Mouse (Mus musculus): ENCODE results near the gene Tbxa2r.

The Tbxa2r gene

GRCm38 (mm10) chr10:81299585-81300351, 28.8 kb upstream of the Tbxa2r start:
- no peak for DNase-seq (ENCODE audit: low spot score in 2 of 2)

DNA sequence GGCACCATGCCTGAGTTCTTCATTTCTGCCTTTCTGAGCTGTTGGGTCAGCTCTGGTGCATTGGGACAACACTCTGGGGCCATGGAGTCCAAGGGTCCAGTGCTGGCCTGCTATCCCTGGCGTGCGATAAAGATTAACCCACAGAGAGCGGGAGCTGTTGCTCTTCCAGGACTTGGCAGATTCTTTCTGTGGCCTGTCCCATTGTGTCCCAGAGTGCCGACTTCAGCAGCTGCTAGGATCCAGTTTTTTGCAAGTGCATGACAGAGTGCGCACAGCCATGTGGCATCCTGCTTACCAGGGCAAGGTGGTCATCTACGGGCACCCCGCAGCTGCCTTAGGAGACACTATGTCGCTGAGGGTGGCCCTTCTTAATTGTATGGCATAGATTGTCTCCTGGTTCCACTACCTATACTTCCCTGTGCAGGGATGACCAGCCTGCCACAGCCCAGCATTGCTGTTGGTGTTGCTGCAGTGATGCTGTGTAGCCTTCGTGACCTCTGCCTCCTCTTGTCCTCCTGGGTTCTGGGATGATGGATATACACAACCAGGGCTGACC, 28.1 kb upstream of the Tbxa2r start:
- no peak for DNase-seq (ENCODE audit: low spot score in 2 of 2)

GRCm38 (mm10) chr10:81301321-81301720, 27.2 kb upstream of the Tbxa2r start:
- DNase-seq (ENCODE audit: low spot score in 2 of 2), result no peak

- no peak for DNase-seq (ENCODE audit: low spot score in 2 of 2)
Measured at GRCm38 (mm10) chr10:81302288-81302687, 26.2 kb upstream of the Tbxa2r start.

DNA sequence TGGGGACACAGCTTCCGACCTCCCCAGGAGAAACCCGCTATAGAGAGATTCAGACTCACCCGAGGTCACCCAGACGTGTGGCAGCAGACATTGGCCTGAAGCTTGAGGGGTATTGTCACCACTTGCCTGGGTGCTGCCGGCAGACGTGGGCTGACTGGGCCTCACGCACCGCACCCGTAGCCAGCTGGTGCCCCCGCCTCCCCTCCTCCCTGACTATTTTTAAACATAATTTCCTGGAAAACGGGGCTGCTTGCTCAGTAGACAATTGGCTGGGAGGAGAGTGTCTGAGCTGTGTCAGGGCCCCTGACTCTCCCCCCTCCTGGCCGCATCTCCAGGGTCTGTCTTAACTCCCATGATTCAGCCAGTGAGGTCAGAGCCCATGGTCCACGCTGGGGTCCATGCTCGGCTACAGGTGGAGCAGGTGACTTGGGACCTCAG, 25.7 kb upstream of the Tbxa2r start:
- DNase-seq (ENCODE audit: low spot score in 2 of 2), result no peak

- DNase-seq (ENCODE audit: low spot score in 2 of 2), result no peak
Measured at GRCm38 (mm10) chr10:81303258-81303657, 25.3 kb upstream of the Tbxa2r start.

GRCm38 (mm10) chr10:81303761-81304160, 24.8 kb upstream of the Tbxa2r start:
- DNase-seq (ENCODE audit: low spot score in 2 of 2), result no peak

GRCm38 (mm10) chr10:81304597-81305238, 23.8 kb upstream of the Tbxa2r start:
- DNase-seq (ENCODE audit: low spot score in 2 of 2), result no peak

- no peak for DNase-seq (ENCODE audit: low spot score in 2 of 2)
Measured at GRCm38 (mm10) chr10:81305663-81306062, 22.9 kb upstream of the Tbxa2r start.

GRCm38 (mm10) chr10:81306173-81306668, 22.3 kb upstream of the Tbxa2r start:
- no peak for DNase-seq (ENCODE audit: low spot score in 2 of 2)

- no peak for DNase-seq (ENCODE audit: low spot score in 2 of 2)
Measured at GRCm38 (mm10) chr10:81306837-81307682, 21.5 kb upstream of the Tbxa2r start.

DNA sequence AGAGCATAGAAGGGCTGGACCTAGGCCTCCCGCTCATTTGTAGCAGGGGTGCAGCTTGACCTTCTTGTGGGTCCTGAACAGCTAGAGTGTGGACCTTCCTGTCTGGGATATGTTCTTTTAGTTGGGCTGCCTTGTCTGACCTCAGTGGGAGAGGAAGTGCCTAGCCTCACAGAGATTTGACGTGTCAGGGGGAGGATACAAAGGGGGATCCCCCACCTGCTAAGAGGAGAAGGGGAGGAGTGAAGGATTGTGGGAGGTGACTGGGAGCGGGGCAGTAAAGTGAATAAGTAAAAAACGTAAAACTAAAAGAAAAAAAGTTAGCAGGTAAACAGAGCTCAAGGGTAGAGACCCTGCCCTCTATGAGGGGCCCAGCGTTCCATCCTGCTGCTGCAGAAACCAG, 19.0 kb upstream of the Tbxa2r start:
- no peak for DNase-seq (ENCODE audit: low spot score in 2 of 2)

DNA sequence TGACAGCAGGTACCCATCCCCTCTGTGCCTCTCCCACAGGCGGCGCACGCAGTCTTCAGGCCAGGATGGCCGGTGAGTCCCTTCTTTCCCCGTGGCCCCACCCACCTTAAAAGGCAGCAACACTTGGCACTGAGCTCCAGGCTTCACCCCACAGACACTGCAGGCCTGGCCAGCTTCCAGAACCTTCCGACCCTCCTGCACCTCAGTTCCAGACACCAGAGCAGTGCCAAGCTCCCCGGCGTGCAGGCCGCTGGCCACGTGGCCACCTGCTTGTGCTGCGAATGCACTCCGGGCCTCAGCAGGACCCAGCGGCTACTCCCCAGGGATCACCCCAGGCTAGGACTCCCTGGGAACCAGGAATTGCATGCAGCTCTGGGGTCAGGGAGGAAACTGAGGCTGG, 14.9 kb upstream of the Tbxa2r start:
- no peak for DNase-seq (ENCODE audit: low spot score in 2 of 2)

GRCm38 (mm10) chr10:81314201-81314600, 14.3 kb upstream of the Tbxa2r start:
- DNase-seq (ENCODE audit: low spot score in 2 of 2), result no peak

DNA sequence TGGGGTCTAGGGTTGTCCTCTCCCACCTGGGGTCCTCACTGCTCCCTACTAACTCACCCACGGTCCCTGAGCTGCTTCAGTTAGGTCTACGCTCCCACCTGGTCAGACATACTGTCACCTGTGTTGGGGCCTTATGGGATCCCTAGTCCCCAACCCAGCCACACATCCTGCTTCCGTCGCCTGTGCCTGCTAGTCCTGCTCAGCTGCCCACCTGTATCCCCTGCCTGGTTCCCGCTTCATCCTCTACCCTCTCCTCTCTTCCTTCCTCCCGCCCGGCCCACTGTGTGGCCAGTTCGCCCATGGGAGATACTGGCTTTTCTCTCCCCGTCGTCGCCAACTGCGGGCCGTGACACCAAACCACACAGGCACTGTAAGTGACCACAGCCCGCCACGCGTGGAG, 12.9 kb upstream of the Tbxa2r start:
- DNase-seq (ENCODE audit: low spot score in 2 of 2), result no peak

- DNase-seq (ENCODE audit: low spot score in 2 of 2), result no peak
Measured at GRCm38 (mm10) chr10:81316338-81317060, 12.0 kb upstream of the Tbxa2r start.

- no peak for DNase-seq (ENCODE audit: low spot score in 2 of 2)
Measured at GRCm38 (mm10) chr10:81317273-81317672, 11.3 kb upstream of the Tbxa2r start.

DNA sequence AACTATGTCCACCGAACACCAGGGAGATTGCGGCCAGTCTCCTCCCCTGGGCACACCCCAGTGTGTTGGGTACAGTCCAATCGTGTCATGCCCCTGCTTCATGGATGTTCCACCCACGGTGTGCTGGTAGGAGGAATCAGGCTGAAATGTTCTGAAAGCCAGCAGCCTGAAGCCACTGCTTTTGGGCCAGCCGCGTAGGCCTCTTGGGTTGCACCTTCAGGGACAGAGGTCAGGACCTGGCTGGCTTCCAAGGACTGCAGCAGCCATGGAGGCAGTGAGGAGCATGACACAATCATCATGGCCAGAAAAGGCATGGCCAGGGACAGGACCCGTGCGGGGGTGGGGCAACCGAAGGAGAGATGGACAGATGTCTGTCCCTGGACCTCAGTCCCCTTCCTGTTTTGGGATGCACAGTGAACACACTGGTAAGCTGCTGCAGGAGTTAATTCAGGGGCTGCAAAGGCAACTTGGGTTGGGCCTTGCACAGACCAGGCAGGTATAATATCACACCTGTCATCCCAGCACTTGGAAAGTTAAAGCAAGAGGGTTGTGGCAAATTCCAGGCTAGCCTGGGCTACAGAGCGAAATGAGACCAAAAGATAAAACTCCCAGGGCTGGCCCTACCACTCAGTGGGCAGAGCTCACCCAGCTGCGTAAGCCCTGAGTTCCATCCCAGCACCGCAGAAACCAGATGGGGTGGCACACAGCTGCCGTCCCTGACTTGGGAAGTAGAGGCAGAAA, 9.8 kb upstream of the Tbxa2r start:
- DNase-seq (ENCODE audit: low spot score in 2 of 2), result no peak

- DNase-seq (ENCODE audit: low spot score in 2 of 2), result no peak
Measured at GRCm38 (mm10) chr10:81319330-81319699, 9.2 kb upstream of the Tbxa2r start.

DNA sequence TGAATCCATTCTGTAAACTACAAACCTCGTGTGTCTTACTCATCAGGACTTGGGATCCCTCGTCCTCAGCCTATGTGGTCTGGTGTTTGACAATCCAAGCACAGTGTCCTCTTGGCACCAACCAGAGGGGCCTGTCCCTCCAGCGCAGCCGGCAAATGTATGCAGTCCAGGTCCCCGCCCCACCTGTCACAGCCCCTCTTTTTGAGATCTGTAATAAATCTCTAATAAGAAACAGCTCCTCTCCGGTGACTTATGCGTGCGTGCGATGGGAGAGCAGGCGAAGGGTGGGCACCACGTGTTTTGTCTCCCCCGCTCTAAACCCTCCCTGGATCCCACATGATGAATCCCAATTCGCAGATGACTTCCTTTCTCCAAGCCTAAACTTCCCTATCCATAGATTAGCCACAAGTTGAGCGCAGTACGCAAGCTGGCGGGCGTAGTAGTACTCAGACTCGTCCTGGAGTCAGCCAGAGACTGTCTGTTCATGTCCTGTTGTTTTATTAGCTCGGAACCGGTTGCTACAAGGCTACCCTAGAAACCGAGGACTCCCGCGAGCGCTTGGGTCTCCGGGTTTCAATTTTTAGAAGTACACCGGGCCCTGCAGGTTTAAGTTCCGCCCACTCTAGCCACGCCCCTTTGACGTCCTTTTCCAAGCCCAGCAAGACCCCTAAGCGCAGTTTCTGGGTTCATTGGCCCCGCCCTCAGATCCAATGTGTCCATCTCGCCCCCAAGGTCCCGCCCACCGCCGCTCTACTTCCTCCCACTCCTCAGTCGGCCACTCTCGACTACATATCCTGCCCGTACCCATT, 8.6 kb upstream of the Tbxa2r start:
- DNase-seq (ENCODE audit: low spot score in 2 of 2), result no peak

Data from heart, adult 9 months (tissue).